Mouse (Mus musculus) embryonic facial prominence, embryonic 13.5 days (tissue): ENCODE data around the gene Bag5. TPM values are rescaled to one million over a fixed set of nuclear protein-coding genes. Genes with fewer than 3 reads are reported as not detected.
"Not testable (repeated sequence)": the region's sequence is repeated elsewhere in the genome, so short reads cannot be mapped to it uniquely, and the experiment has no call there.

Experiments
- ATAC-seq: fragments of 200-750 bp; cut with Nextera tagmentation; 2 replicates; pipeline ENCODE4 v1.8.0; 2017; ENCODE audit warnings: low read depth; ENCODE audit not compliant: insufficient number of reproducible peaks, insufficient read depth, low FRiP score, low TSS enrichment
- H3K27ac ChIP-seq: fragments of 300-500 bp; sonication (generic); 2 replicates; pipeline ENCODE4 v1.5.1; 2015; ENCODE audit warnings: moderate library complexity, mild to moderate bottlenecking, inconsistent platforms
- H3K27me3 ChIP-seq: fragments of 300-500 bp; sonication (generic); 2 replicates; pipeline ENCODE4 v1.6.1; 2015; ENCODE audit warnings: mild to moderate bottlenecking, inconsistent platforms
- H3K36me3 ChIP-seq: fragments of 300-500 bp; sonication (generic); 2 replicates; pipeline ENCODE4 v1.6.1; 2015; ENCODE audit warnings: mild to moderate bottlenecking, inconsistent platforms
- H3K4me1 ChIP-seq: fragments of 300-500 bp; sonication (generic); 2 replicates; pipeline ENCODE4 v1.6.1; 2015; ENCODE audit warnings: inconsistent platforms
- H3K4me2 ChIP-seq: fragments of 300-500 bp; sonication (generic); 2 replicates; pipeline ENCODE4 v1.6.1; 2015; ENCODE audit warnings: moderate library complexity, mild to moderate bottlenecking, inconsistent platforms
- H3K4me3 ChIP-seq: fragments of 300-500 bp; sonication (generic); 2 replicates; pipeline ENCODE4 v1.5.1; 2015; ENCODE audit warnings: mild to moderate bottlenecking, inconsistent platforms
- H3K9ac ChIP-seq: fragments of 300-500 bp; sonication (generic); 2 replicates; pipeline ENCODE4 v1.6.1; 2015; ENCODE audit warnings: mild to moderate bottlenecking, inconsistent platforms
- H3K9me3 ChIP-seq: fragments of 300-500 bp; sonication (generic); 2 replicates; pipeline ENCODE4 v1.6.1; 2016; ENCODE audit warnings: inconsistent platforms
- WGBS: fragments of 180-500 bp; shearing (Covaris S2); methylation state at CpG from one replicate; pipeline ENCODE4 v1.1.7; 2015; ENCODE audit warnings: mixed read lengths; 5-methylcytosine and 5-hydroxymethylcytosine counted together
- polyA plus RNA-seq: library from polyadenylated mRNA; unstranded; fragments of >200 nt; fragmentation: Nextera tagmentation; extraction: Ambion mirVana; gene quantifications from 2 replicates; pipeline ENCODE4 v1.2.1, GENCODE M21; 2015

The Bag5 gene
- polyA plus RNA-seq, 1 experiment from 2014 or later = 64.5 TPM

- WGBS = 61% methylated on average over 5 of the region's 5 CpGs
- Histone ChIP-seq H3K4me3 (no peak overlapping the region), H3K36me3 (peaks cover 33% of the 10 kb centered on the region), H3K4me2 (no peak overlapping the region; the same call in 1 of the 2 replicates), H3K27me3 (no peaks in the 10 kb centered on the region), H3K9me3 (no peaks in the 10 kb centered on the region), H3K27ac (no peak overlapping the region), H3K9ac (peak overlapping the region; percentile 57), H3K4me1 (0 out of 2 replicates have a peak, but pooled peaks cover 8% of the 10 kb centered on the region)
- ATAC-seq = no peak
These were observed 19.9 kb upstream of the Bag5 start for GRCm38 (mm10) chr12:111732921-111733320.

DNA sequence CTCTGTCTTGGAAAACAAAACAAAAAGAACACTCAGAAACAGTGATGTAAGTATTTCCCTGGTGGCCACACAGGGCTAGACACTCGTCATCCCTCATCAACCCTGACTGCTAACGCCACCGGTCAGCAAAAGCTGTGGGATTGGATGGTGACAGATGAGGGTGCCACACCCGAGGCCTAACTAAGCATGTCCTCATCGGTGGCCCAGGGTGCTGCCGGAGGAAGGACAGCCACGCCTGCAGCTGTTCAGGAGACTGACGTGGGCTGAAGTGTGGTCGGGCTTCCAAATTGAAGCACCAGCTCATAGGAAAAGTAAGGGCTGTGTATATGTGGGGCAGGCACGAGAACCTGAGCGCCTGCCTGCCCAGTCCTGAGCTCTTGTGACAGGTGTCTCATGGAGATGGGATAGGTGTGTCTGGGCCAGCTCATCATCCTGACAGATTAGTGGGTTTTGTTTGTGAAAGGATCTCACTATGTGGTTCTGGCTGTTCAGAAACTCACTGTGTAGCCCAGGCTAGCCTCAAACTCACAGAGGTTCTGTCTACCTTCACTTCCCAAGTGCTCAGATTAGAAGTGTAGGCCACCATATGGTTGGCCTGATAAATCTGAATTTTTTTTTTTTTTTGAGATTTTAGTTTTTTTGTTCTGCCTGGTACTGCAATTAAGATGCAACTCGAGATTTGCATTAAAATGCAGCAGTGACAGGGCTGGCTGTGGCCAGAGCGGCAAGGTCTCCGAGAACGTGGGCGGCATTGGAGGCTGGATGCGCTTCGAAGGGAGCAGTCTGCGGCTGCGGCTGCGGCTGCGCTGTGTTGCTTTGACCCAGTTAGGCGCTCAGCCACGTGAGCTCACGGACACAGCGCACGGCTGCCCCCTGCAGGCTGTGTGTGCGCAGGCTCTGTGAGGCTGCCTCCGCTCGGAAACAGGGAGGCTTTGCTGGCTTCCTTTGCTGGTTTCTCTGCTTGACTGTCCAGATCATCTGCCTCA is 19.1 kb upstream of the Bag5 start:
- Histone ChIP-seq H3K27me3 (no peaks in the 10 kb centered on the region), H3K9ac (peak overlapping the region; percentile 57), H3K27ac (no peak overlapping the region), H3K9me3 (no peaks in the 10 kb centered on the region), H3K4me2 (peak overlapping the region; percentile 47), H3K36me3 (peaks cover 38% of the 10 kb centered on the region), H3K4me3 (peak overlapping the region; percentile 17), H3K4me1 (0 out of 2 replicates have a peak, but pooled peaks cover 8% of the 10 kb centered on the region)
- WGBS = 32% methylated on average over 30 of the region's 30 CpGs
- peak; percentile 78 for ATAC-seq

DNA sequence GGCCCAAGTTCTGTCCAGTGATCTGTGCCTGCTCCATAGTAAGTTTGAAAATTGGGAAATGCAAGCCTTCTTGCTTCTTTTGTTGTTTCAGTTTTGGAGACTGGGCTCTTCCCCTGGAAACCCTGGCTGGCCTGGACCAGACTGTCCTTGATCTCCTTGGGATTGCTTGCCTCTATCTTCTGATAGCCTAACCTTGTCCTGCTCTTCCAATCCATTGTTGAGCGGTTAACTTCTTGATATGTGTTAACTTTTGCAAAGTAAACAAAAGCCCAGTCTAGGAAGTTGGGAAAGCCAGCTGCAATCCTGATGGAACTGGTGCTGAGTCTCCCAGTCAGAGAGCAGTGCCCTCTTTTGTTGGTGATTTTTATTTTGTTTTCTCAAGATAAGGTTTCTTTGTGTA is 14.9 kb upstream of the Bag5 start:
- 98% methylated on average over 1 of the region's 1 CpGs for WGBS
- 0 out of 2 replicates have a peak, but pooled peaks cover 8% of the 10 kb centered on the region for H3K4me1 ChIP-seq
- no peaks in the 10 kb centered on the region for H3K9me3 ChIP-seq
- H3K27ac ChIP-seq = no peak overlapping the region
- ATAC-seq = no peak
- no peaks in the 10 kb centered on the region for H3K27me3 ChIP-seq
- no peak overlapping the region for H3K9ac ChIP-seq
- peaks cover 63% of the 10 kb centered on the region for H3K36me3 ChIP-seq
- no peak overlapping the region for H3K4me3 ChIP-seq
- no peak overlapping the region for H3K4me2 ChIP-seq

- WGBS = 46% methylated on average over 4 of the region's 4 CpGs
- peak overlapping the region; percentile 54 for H3K9ac ChIP-seq
- ATAC-seq = no peak
These were observed 13.0 kb upstream of the Bag5 start for GRCm38 (mm10) chr12:111726122-111726463.

GRCm38 (mm10) chr12:111725338-111726121 is 12.5 kb upstream of the Bag5 start:
- peak overlapping the region; percentile 54 for H3K9ac ChIP-seq
- H3K4me1 ChIP-seq = no peaks in the 10 kb centered on the region
- no peak overlapping the region for H3K4me3 ChIP-seq
- peaks cover 55% of the 10 kb centered on the region for H3K36me3 ChIP-seq
- no peak for ATAC-seq
- H3K9me3 ChIP-seq = no peaks in the 10 kb centered on the region
- H3K27me3 ChIP-seq = no peaks in the 10 kb centered on the region
- H3K27ac ChIP-seq = no peak overlapping the region
- WGBS = 60% methylated on average over 12 of the region's 12 CpGs
- no peak overlapping the region for H3K4me2 ChIP-seq

More at GRCm38 (mm10) chr12:111726122-111726463, 13.0 kb upstream of the Bag5 start:
- no peaks in the 10 kb centered on the region for H3K4me1 ChIP-seq
- H3K27me3 ChIP-seq = no peaks in the 10 kb centered on the region
- peaks cover 55% of the 10 kb centered on the region for H3K36me3 ChIP-seq
- no peaks in the 10 kb centered on the region for H3K9me3 ChIP-seq
- no peak overlapping the region for H3K4me2 ChIP-seq
- H3K4me3 ChIP-seq = no peak overlapping the region
- no peak overlapping the region for H3K27ac ChIP-seq

DNA sequence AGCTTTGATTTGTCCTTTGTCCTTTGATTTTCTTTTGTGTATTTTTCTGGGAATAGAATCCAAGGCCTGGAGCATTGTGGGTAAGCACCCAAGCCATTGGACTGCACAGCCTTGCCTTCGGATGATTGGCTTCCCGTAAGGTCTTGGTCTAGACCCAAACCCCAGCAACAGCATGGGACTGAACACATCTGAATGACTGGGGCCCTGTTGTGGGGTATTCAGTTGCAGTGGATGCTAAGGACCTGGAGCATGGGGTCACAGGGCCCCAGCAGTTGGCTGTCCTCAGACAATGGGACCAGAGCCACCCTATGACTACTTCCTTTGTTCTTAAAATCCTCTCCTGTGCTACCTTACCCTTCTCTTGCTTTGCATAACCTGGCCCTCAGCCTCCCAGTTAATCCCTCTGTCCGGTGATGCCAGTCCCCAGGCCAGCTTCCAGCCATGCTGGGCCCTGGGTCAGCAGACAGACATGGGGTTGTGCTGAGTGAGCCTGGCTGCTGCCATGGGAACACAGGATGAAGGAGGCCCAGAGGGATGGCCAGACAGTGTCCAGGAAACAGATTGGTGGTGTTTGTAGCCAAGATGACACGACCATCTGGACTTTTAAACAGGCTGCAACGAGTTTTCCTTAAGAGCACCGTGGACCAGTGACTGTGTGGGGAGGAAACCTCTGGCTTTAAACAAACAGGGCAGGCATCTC is 11.7 kb upstream of the Bag5 start:
- peaks cover 53% of the 10 kb centered on the region for H3K36me3 ChIP-seq
- WGBS = 52% methylated on average over 6 of the region's 6 CpGs
- H3K9me3 ChIP-seq = no peaks in the 10 kb centered on the region
- no peak overlapping the region for H3K27ac ChIP-seq
- 0 out of 2 replicates have a peak, but pooled peaks cover 3% of the 10 kb centered on the region for H3K4me1 ChIP-seq
- H3K27me3 ChIP-seq = no peaks in the 10 kb centered on the region
- H3K4me2 ChIP-seq = no peak overlapping the region
- no peak for ATAC-seq
- H3K4me3 ChIP-seq = no peak overlapping the region
- 0 out of 2 replicates have a peak overlapping the region, but pooled peaks have one; percentile 36 for H3K9ac ChIP-seq

DNA sequence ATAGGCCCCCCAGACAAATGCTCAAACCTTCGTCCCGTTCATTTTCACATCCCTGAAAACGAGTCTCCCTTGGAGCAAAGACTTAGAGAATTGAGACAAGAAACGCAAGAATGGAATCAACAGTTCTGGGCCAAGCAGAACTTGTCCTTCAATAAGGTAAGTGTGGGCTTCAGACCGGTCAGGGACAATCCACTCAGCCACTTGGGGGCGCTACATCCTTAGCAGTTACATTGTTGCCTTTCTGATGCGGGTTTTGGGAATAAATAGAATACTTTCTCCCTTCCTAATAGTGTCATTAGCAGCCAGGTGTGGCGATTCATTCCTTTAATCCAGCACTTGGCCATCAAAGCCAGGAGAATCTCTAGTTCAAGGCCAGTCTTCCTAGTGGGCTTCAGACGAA is 9.6 kb upstream of the Bag5 start:
- WGBS = 73% methylated on average over 9 of the region's 9 CpGs
- H3K36me3 ChIP-seq = peaks cover 38% of the 10 kb centered on the region

DNA sequence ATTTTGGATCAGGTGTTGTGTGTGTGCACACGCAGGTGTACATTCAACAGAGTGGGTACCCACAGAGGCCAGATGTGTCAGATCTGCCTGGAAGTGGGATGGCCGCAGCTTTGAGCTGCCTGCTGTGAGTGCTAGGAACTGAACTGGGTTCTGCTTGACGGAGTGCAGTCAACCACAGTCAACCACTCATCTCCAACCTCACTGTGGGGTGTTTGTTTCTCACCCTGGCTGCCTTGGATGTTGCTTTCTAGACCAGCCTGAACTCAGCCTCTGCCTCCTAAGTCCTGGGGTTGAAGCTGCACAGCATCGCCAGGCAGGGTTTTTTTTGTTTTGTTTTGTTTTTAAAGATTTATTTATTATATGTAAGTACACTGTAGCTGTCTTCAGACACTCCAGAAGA is 7.2 kb upstream of the Bag5 start:
- 79% methylated on average over 4 of the region's 4 CpGs for WGBS
- H3K4me1 ChIP-seq = peaks cover 13% of the 10 kb centered on the region
- H3K27ac ChIP-seq = no peak overlapping the region
- no peaks in the 10 kb centered on the region for H3K9me3 ChIP-seq
- H3K9ac ChIP-seq = 0 out of 2 replicates have a peak overlapping the region, but pooled peaks have one; percentile 16
- H3K27me3 ChIP-seq = no peaks in the 10 kb centered on the region
- peaks cover 27% of the 10 kb centered on the region for H3K36me3 ChIP-seq
- no peak overlapping the region for H3K4me3 ChIP-seq
- H3K4me2 ChIP-seq = no peak overlapping the region
- no peak for ATAC-seq

More for the DNA sequence above, 9.6 kb upstream of the Bag5 start:
- H3K9me3 ChIP-seq = no peaks in the 10 kb centered on the region
- no peak for ATAC-seq
- H3K27ac ChIP-seq = no peak overlapping the region
- no peak overlapping the region for H3K9ac ChIP-seq
- no peak overlapping the region for H3K4me3 ChIP-seq
- H3K4me2 ChIP-seq = no peak overlapping the region
- peaks cover 13% of the 10 kb centered on the region for H3K4me1 ChIP-seq
- H3K27me3 ChIP-seq = no peaks in the 10 kb centered on the region

DNA sequence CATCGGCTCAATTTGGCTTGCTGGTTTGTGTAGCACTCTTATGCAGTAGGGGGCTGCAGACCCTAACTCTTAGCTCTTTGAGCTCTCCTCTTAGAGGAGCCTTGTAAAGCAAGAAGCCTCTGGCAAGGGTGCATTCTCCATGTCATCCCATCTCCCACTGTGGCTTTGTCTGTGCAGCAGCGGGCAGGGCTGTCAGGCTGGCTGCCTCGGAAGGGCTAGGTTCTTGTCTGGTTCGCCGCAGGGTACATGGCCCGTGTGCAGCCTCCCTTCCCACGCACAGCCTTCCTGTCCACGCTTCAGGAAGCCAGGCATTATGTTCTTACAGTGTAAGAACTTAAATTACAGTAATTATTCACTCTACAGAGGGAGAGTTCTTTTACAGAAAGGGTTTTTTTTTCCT is 5.6 kb upstream of the Bag5 start:
- H3K4me2 ChIP-seq = peak overlapping the region; percentile 19; the same call in 1 of the 2 replicates

DNA sequence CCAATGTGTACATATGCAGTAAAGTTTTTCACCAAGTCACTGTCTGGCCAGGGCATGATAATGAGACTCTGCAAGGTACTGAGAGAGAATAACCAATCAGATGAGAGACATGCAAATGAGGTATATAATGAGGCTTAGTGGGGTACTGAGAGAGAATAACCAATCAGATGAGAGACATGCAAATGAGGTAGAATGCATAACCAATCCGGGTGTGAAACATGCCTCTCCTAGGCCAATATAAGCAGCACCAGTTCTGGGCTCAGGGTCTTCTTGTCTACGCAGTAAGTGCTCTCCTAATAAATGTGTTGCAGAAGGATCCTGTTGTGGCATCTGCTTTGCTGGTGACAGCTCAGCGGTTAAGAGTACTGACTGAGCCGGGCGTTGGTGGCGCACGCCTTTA is 3.4 kb upstream of the Bag5 start:
- no peaks in the 10 kb centered on the region for H3K27me3 ChIP-seq
- H3K4me3 ChIP-seq = no peak overlapping the region
- no peak overlapping the region for H3K4me2 ChIP-seq
- H3K4me1 ChIP-seq = peaks cover 28% of the 10 kb centered on the region
- 95% methylated on average over 7 of the region's 7 CpGs for WGBS
- no peak for ATAC-seq
- H3K9ac ChIP-seq = no peak overlapping the region
- no peak overlapping the region for H3K27ac ChIP-seq
- no peaks in the 10 kb centered on the region for H3K9me3 ChIP-seq
- H3K36me3 ChIP-seq = peaks cover 10% of the 10 kb centered on the region

More for the DNA sequence above, 5.6 kb upstream of the Bag5 start:
- Histone ChIP-seq H3K27ac (peak overlapping the region; percentile 68), H3K27me3 (no peaks in the 10 kb centered on the region), H3K9ac (peak overlapping the region; percentile 51; the same call in 1 of the 2 replicates), H3K4me1 (peaks cover 20% of the 10 kb centered on the region), H3K9me3 (no peaks in the 10 kb centered on the region), H3K4me3 (no peak overlapping the region), H3K36me3 (peaks cover 12% of the 10 kb centered on the region)
- WGBS = 22% methylated on average over 8 of the region's 8 CpGs
- ATAC-seq = no peak

- peak overlapping the region; percentile 100 for H3K4me3 ChIP-seq
- not testable (repeated sequence) for ATAC-seq, H3K27ac ChIP-seq, H3K9me3 ChIP-seq, H3K27me3 ChIP-seq
- 71% methylated on average over 6 of the region's 6 CpGs for WGBS
- peaks cover 36% of the 10 kb centered on the region for H3K36me3 ChIP-seq
- H3K4me2 ChIP-seq = peak overlapping the region; percentile 84
- peak overlapping the region; percentile 98 for H3K9ac ChIP-seq
- peaks cover 27% of the 10 kb centered on the region for H3K4me1 ChIP-seq
These were observed 823 bp upstream of the Bag5 start for GRCm38 (mm10) chr12:111713880-111714279.
